Mouse (Mus musculus) erythroblast, embryonic 14.5 days (primary cell): ENCODE data around the gene Ppm1n. TPM values are rescaled to one million over a fixed set of nuclear protein-coding genes. Genes with fewer than 3 reads are reported as not detected.

Experiments
- H3K27me3 ChIP-seq: 2 replicates; pipeline ENCODE4 v1.6.1; 2012; ENCODE audit warnings: inconsistent platforms; ENCODE audit not compliant: control insufficient read depth
- H3K36me3 ChIP-seq: 2 replicates; pipeline ENCODE4 v1.6.1; 2012; ENCODE audit warnings: mild to moderate bottlenecking, inconsistent platforms; ENCODE audit not compliant: control insufficient read depth
- H3K4me1 ChIP-seq: 2 replicates; pipeline ENCODE4 v1.6.1; 2012; ENCODE audit warnings: inconsistent platforms; ENCODE audit not compliant: control insufficient read depth
- H3K4me3 ChIP-seq: replicated peaks from 2 replicates; pipeline ENCODE3; 2012; ENCODE audit warnings: moderate library complexity, mild to moderate bottlenecking, inconsistent platforms
- H3K9me3 ChIP-seq: 2 replicates; pipeline ENCODE4 v1.6.1; 2012; ENCODE audit warnings: low read length, inconsistent platforms, mixed read lengths; ENCODE audit not compliant: control insufficient read depth
- GATA1 ChIP-seq: IDR thresholded peaks from 2 replicates; pipeline ENCODE4 v1.6.1; 2012; ENCODE audit warnings: low read length, inconsistent platforms, mixed read lengths
- TAL1 ChIP-seq: IDR thresholded peaks from 3 replicates; pipeline ENCODE4 v1.6.1; 2012; ENCODE audit warnings: low read length, inconsistent platforms, mixed read lengths
- polyA plus RNA-seq: library from polyadenylated mRNA; stranded (reverse); fragments of >175 nt; gene quantifications from 2 replicates; pipeline ENCODE4 v1.2.3, GENCODE M21; 2012

Ppm1n gene
- not detected in 2 replicates for polyA plus RNA-seq

GRCm38 (mm10) chr7:19279581-19280114 is at the start of gene Ppm1n:
Gene Ppm1n, minus strand, starts transcription at chr7:19280064.
- peaks cover 12% of the 10 kb centered on the region for H3K9me3 ChIP-seq
- H3K4me3 ChIP-seq = no peak within 1 kb of the TSS
- H3K27me3 ChIP-seq = peaks cover 74% of the 10 kb centered on the region
- no peaks in the 10 kb centered on the region for H3K36me3 ChIP-seq
- H3K4me1 ChIP-seq = peaks cover 37% of the 10 kb centered on the region
- TF ChIP-seq GATA1 (no peak), TAL1 (no peak)

- TF ChIP-seq TAL1 (no peak), GATA1 (no peak)
- Histone ChIP-seq H3K9me3 (peaks cover 6% of the 10 kb centered on the region), H3K36me3 (no peaks in the 10 kb centered on the region), H3K4me3 (no peak overlapping the region), H3K27me3 (peaks cover 62% of the 10 kb centered on the region), H3K4me1 (peaks cover 41% of the 10 kb centered on the region)
Measured at GRCm38 (mm10) chr7:19328425-19328824, 48.6 kb upstream of the Ppm1n start.

- H3K36me3 ChIP-seq = no peaks in the 10 kb centered on the region
- H3K4me1 ChIP-seq = peaks cover 35% of the 10 kb centered on the region
- no peak overlapping the region for H3K4me3 ChIP-seq
- H3K9me3 ChIP-seq = peaks cover 6% of the 10 kb centered on the region
- TF ChIP-seq TAL1 (no peak), GATA1 (no peak)
- peaks cover 61% of the 10 kb centered on the region for H3K27me3 ChIP-seq
Measured at GRCm38 (mm10) chr7:19327782-19328181, 47.9 kb upstream of the Ppm1n start.

- peaks cover 31% of the 10 kb centered on the region for H3K4me1 ChIP-seq
Measured at GRCm38 (mm10) chr7:19327128-19327527, 47.3 kb upstream of the Ppm1n start.

GRCm38 (mm10) chr7:19326359-19326758 is 46.5 kb upstream of the Ppm1n start:
- peaks cover 6% of the 10 kb centered on the region for H3K9me3 ChIP-seq
- no peak for TF ChIP-seq TAL1
- no peak for TF ChIP-seq GATA1
- H3K4me1 ChIP-seq = peaks cover 31% of the 10 kb centered on the region
- H3K27me3 ChIP-seq = peaks cover 59% of the 10 kb centered on the region
- H3K36me3 ChIP-seq = no peaks in the 10 kb centered on the region
- peak overlapping the region; percentile 62 for H3K4me3 ChIP-seq

More at GRCm38 (mm10) chr7:19327128-19327527, 47.3 kb upstream of the Ppm1n start:
- Histone ChIP-seq H3K36me3 (no peaks in the 10 kb centered on the region), H3K9me3 (peaks cover 6% of the 10 kb centered on the region), H3K27me3 (peaks cover 61% of the 10 kb centered on the region), H3K4me3 (peak overlapping the region; percentile 62)
- TF ChIP-seq GATA1 = 0 out of 2 replicates have a peak, but pooled peaks have one; percentile 44
- no peak for TF ChIP-seq TAL1

- Histone ChIP-seq H3K4me1 (peaks cover 31% of the 10 kb centered on the region), H3K27me3 (peaks cover 64% of the 10 kb centered on the region), H3K4me3 (no peak overlapping the region)
Measured at GRCm38 (mm10) chr7:19325262-19326199, 45.7 kb upstream of the Ppm1n start.

GRCm38 (mm10) chr7:19324221-19324620 is 44.4 kb upstream of the Ppm1n start:
- H3K36me3 ChIP-seq = no peaks in the 10 kb centered on the region
- peaks cover 6% of the 10 kb centered on the region for H3K9me3 ChIP-seq
- H3K4me1 ChIP-seq = peaks cover 41% of the 10 kb centered on the region
- H3K27me3 ChIP-seq = peaks cover 68% of the 10 kb centered on the region
- H3K4me3 ChIP-seq = no peak overlapping the region
- TF ChIP-seq TAL1 (no peak), GATA1 (no peak)

More at GRCm38 (mm10) chr7:19325262-19326199, 45.7 kb upstream of the Ppm1n start:
- TF ChIP-seq GATA1 = no peak
- no peak for TF ChIP-seq TAL1
- H3K36me3 ChIP-seq = no peaks in the 10 kb centered on the region
- peaks cover 6% of the 10 kb centered on the region for H3K9me3 ChIP-seq

- Histone ChIP-seq H3K9me3 (no peaks in the 10 kb centered on the region), H3K27me3 (peaks cover 76% of the 10 kb centered on the region), H3K4me1 (peaks cover 33% of the 10 kb centered on the region), H3K4me3 (no peak overlapping the region), H3K36me3 (no peaks in the 10 kb centered on the region)
- TF ChIP-seq GATA1 (no peak), TAL1 (no peak)
Measured at GRCm38 (mm10) chr7:19322489-19322888, 42.6 kb upstream of the Ppm1n start.

- TF ChIP-seq TAL1 (no peak), GATA1 (no peak)
- Histone ChIP-seq H3K9me3 (no peaks in the 10 kb centered on the region), H3K4me3 (no peak overlapping the region), H3K36me3 (no peaks in the 10 kb centered on the region), H3K4me1 (peaks cover 23% of the 10 kb centered on the region), H3K27me3 (peaks cover 82% of the 10 kb centered on the region)
Measured at GRCm38 (mm10) chr7:19321464-19321863, 41.6 kb upstream of the Ppm1n start.
